Mouse (Mus musculus) ES-Bruce4 (cell line): ENCODE results near the gene Dut.

Experiments used
- CTCF ChIP-seq: IDR thresholded peaks from one replicate; pipeline ENCODE4 v1.8.1; 2011; ENCODE audit warnings: low read depth, low read length
- EP300 ChIP-seq: IDR thresholded peaks from 2 replicates; pipeline ENCODE4 v1.6.1; 2011; ENCODE audit warnings: low read depth, low read length; ENCODE audit not compliant: insufficient read depth
- POLR2A ChIP-seq: IDR thresholded peaks from one replicate; pipeline ENCODE4 v1.8.1; 2011; ENCODE audit warnings: low read length; ENCODE audit not compliant: insufficient read depth

DNA sequence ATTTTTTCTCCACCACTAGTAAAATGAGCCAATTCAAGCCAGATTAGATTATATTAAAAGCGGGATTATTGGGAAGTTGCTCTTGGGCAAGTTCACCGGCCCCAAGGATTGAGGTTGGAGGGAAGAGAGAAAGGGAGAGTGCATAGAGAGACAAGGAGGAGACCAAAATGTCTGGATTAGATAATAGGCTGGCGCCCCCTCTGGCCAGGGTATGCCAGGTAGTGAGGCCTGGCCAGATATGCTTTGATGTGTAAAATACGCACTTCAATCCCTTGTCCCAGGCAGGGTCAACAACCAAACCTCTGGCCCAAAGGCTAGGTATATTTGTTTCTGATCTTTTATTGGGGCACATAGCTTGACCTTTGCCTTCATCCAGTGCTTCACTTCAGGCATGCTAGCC, 4.8 kb downstream of the Dut start:
- TF ChIP-seq CTCF (peak; percentile 22), POLR2A (no peak), EP300 (no peak)
